8 mouse cellular contexts compared by ENCODE assay signal in genomic region chr11:72354971-72355728, GRCm38 (mm10). TPM values are rescaled to one million over a fixed set of nuclear protein-coding genes. Genes with fewer than 3 reads are reported as not detected.
DNase-seq lines count a peak whose midpoint lies in the region; ATAC-seq and TF ChIP-seq lines count a peak whose summit lies in the region.

No protein-coding gene starts in this region.

- peak; percentile 55 to 71 for DNase-seq in CD8-positive naive resting alpha-beta T cell, adult 2 months (ENCODE audit: low read depth in 2 of 2, low spot score in 2 of 2)
- DNase-seq in forebrain, embryonic 10.5 days (ENCODE audit: extremely low spot score, low spot score): peak; percentile 81
- peak; percentile 90 to 91 for DNase-seq in kidney, postnatal 4 days
- DNase-seq in lung, adult 2 months: peak; percentile 79
- DNase-seq in thymus, postnatal 0 days (ENCODE audit: low spot score): peak; percentile 67

- H3K27ac ChIP-seq in bone marrow, adult 2 months (ENCODE audit: control insufficient read depth, insufficient read depth, low read depth, low read length, poor library complexity): no peak overlapping the region
- H3K27ac ChIP-seq in forebrain, embryonic 10.5 days: no peak overlapping the region
- no peak overlapping the region for H3K27ac ChIP-seq in heart, embryonic 16.5 days (ENCODE audit: low read length)

- peak overlapping the region; percentile 54 for H3K4me2 ChIP-seq in heart, embryonic 16.5 days (ENCODE audit: low read depth, low read length)

- WGBS in bone marrow, adult 2 months: 28% methylated on average over 20 of the region's 20 CpGs
- 21% methylated on average over 20 of the region's 20 CpGs for WGBS in forebrain, embryonic 10.5 days
- 20% methylated on average over 20 of the region's 20 CpGs for whole genome bisulfite sequencing in heart, embryonic 16.5 days
- 26% methylated on average over 20 of the region's 20 CpGs for WGBS in lung, adult 2 months

- H3K27me3 ChIP-seq in forebrain, embryonic 10.5 days (ENCODE audit: poor library complexity, severe bottlenecking): no peaks in the 10 kb centered on the region
- no peaks in the 10 kb centered on the region for H3K27me3 ChIP-seq in heart, embryonic 16.5 days (ENCODE audit: control insufficient read depth, insufficient read depth, low read length)

- no peaks in the 10 kb centered on the region for H3K4me1 ChIP-seq in bone marrow, adult 2 months (ENCODE audit: control insufficient read depth, insufficient read depth, low read length)
- peaks cover 11% of the 10 kb centered on the region for H3K4me1 ChIP-seq in forebrain, embryonic 10.5 days
- H3K4me1 ChIP-seq in heart, embryonic 16.5 days (ENCODE audit: control insufficient read depth, insufficient read depth, low read length): 0 out of 2 replicates have a peak, but pooled peaks cover 2% of the 10 kb centered on the region
- no peaks in the 10 kb centered on the region; the same call in 1 of the 2 replicates for H3K4me1 ChIP-seq in lung, adult 2 months (ENCODE audit: control insufficient read depth, insufficient read depth, low read length)

- TF ChIP-seq POLR2A in bone marrow, adult 2 months (IDR thresholded peaks at IDR 0.05; ENCODE audit: borderline replicate concordance, control insufficient read depth, low read depth, low read length): no peak
- TF ChIP-seq POLR2A in lung, adult 2 months (IDR thresholded peaks at IDR 0.05; ENCODE audit: borderline replicate concordance, extremely low read depth, low read depth, low read length): no peak

- no peak for ATAC-seq in heart, embryonic 16.5 days (replicated peaks; ENCODE audit: extremely low read depth, insufficient read depth, low FRiP score)
- peak; percentile 58 for ATAC-seq in neutrophil, adult 5-6 weeks (ENCODE audit: extremely low read depth, insufficient number of reproducible peaks, low FRiP score, poor library complexity, severe bottlenecking)

- peak; percentile 89 for TF ChIP-seq CTCF in bone marrow, adult 2 months (IDR thresholded peaks at IDR 0.05; ENCODE audit: control insufficient read depth, insufficient read depth, low read length)
- peak; percentile 85 for TF ChIP-seq CTCF in lung, adult 2 months (IDR thresholded peaks at IDR 0.05; ENCODE audit: insufficient read depth, low read length)

- H3K4me3 ChIP-seq in bone marrow, adult 2 months (replicated peaks; ENCODE audit: control insufficient read depth, low read depth, low read length): no peak overlapping the region
- H3K4me3 ChIP-seq in forebrain, embryonic 10.5 days: peak overlapping the region; percentile 35
- H3K4me3 ChIP-seq in heart, embryonic 16.5 days (ENCODE audit: low read length): no peak overlapping the region
- H3K4me3 ChIP-seq in lung, adult 2 months (replicated peaks; ENCODE audit: extremely low read depth, low read depth, low read length): no peak overlapping the region

- no peaks in the 10 kb centered on the region for H3K36me3 ChIP-seq in forebrain, embryonic 10.5 days (replicated peaks)
- H3K36me3 ChIP-seq in heart, embryonic 16.5 days (ENCODE audit: control insufficient read depth, insufficient read depth): no peaks in the 10 kb centered on the region

- no peaks in the 10 kb centered on the region for H3K9me3 ChIP-seq in forebrain, embryonic 10.5 days
- H3K9me3 ChIP-seq in heart, embryonic 16.5 days (replicated peaks; ENCODE audit: control insufficient read depth, low read length): no peaks in the 10 kb centered on the region

- peak overlapping the region; percentile 6; the same call in 1 of the 2 replicates for H3K9ac ChIP-seq in heart, embryonic 16.5 days (ENCODE audit: low read length)

RNA-seq across cellular contexts. Expression of gene Tekt1, which starts 7.1 kb away (rescaled TPM):
- polyA plus RNA-seq in bone marrow, adult 2 months (2011; ENCODE audit: insufficient read depth, insufficient read length, low replicate concordance, missing spikeins): not detected in 2 replicates
- 5.1 and 5.3 TPM in 2 replicates for polyA plus RNA-seq in forebrain, embryonic 10.5 days (2016; fragmentation: Nextera tagmentation; extraction: Ambion mirVana)
- polyA plus RNA-seq in heart, embryonic 16.5 days (2015; fragmentation: Nextera tagmentation; extraction: Ambion mirVana): 1.7 and 2.5 TPM in 2 replicates
- 4.8 and 8.3 TPM in 2 replicates for polyA plus RNA-seq in lung, adult 2 months (2012; rRNA removed)
- total RNA-seq in neutrophil, adult 5-6 weeks (2017): not detected in 2 replicates
- polyA plus RNA-seq in thymus, postnatal 0 days (2015; fragmentation: Nextera tagmentation; extraction: Ambion mirVana): 0.60 and 0.62 TPM in 2 replicates

RNA-seq across cellular contexts. Expression of gene Fbxo39, which starts 40.9 kb away (rescaled TPM):
- not detected in 2 replicates for polyA plus RNA-seq in bone marrow, adult 2 months (2011; ENCODE audit: insufficient read depth, insufficient read length, low replicate concordance, missing spikeins)
- polyA plus RNA-seq in forebrain, embryonic 10.5 days (2016; fragmentation: Nextera tagmentation; extraction: Ambion mirVana): not detected in 2 replicates
- polyA plus RNA-seq in heart, embryonic 16.5 days (2015; fragmentation: Nextera tagmentation; extraction: Ambion mirVana): not detected in 2 replicates
- 0.12 and 0.31 TPM in 2 replicates for polyA plus RNA-seq in lung, adult 2 months (2012; rRNA removed)
- total RNA-seq in neutrophil, adult 5-6 weeks (2017): 0.35 TPM in 1 of 2 replicates, not detected in the other
- 0.16 TPM in 1 of 2 replicates, not detected in the other for polyA plus RNA-seq in thymus, postnatal 0 days (2015; fragmentation: Nextera tagmentation; extraction: Ambion mirVana)

RNA-seq across cellular contexts. Expression of gene Xaf1, which starts 53.7 kb away (rescaled TPM):
- polyA plus RNA-seq in bone marrow, adult 2 months (2011; ENCODE audit: insufficient read depth, insufficient read length, low replicate concordance, missing spikeins): 22.2 and 35.2 TPM in 2 replicates
- polyA plus RNA-seq in forebrain, embryonic 10.5 days (2016; fragmentation: Nextera tagmentation; extraction: Ambion mirVana): 2.6 and 2.9 TPM in 2 replicates
- polyA plus RNA-seq in heart, embryonic 16.5 days (2015; fragmentation: Nextera tagmentation; extraction: Ambion mirVana): 8.5 and 14.4 TPM in 2 replicates
- polyA plus RNA-seq in lung, adult 2 months (2012; rRNA removed): 28.2 and 55.3 TPM in 2 replicates
- 37.6 and 44.4 TPM in 2 replicates for total RNA-seq in neutrophil, adult 5-6 weeks (2017)
- polyA plus RNA-seq in thymus, postnatal 0 days (2015; fragmentation: Nextera tagmentation; extraction: Ambion mirVana): 65.3 and 68.3 TPM in 2 replicates

RNA-seq across cellular contexts. Expression of gene Smtnl2, which starts 56.4 kb away (rescaled TPM):
- 5.6 TPM in 1 of 2 replicates, not detected in the other for polyA plus RNA-seq in bone marrow, adult 2 months (2011; ENCODE audit: insufficient read depth, insufficient read length, low replicate concordance, missing spikeins)
- 10.6 and 12.5 TPM in 2 replicates for polyA plus RNA-seq in forebrain, embryonic 10.5 days (2016; fragmentation: Nextera tagmentation; extraction: Ambion mirVana)
- 115 and 121 TPM in 2 replicates for polyA plus RNA-seq in heart, embryonic 16.5 days (2015; fragmentation: Nextera tagmentation; extraction: Ambion mirVana)
- 32.1 and 34.5 TPM in 2 replicates for polyA plus RNA-seq in lung, adult 2 months (2012; rRNA removed)
- total RNA-seq in neutrophil, adult 5-6 weeks (2017): not detected in 2 replicates
- 3.3 and 4.1 TPM in 2 replicates for polyA plus RNA-seq in thymus, postnatal 0 days (2015; fragmentation: Nextera tagmentation; extraction: Ambion mirVana)
